Mouse (Mus musculus): ENCODE data around the gene Cdc37. TPM values are rescaled to one million over a fixed set of nuclear protein-coding genes. Genes with fewer than 3 reads are reported as not detected.
"Not testable (repeated sequence)": the region's sequence is repeated elsewhere in the genome, so short reads cannot be mapped to it uniquely, and the experiment has no call there.

The Cdc37 gene
- 12.7 and 17.4 TPM in 2 replicates for polyA plus RNA-seq (2012)

DNA sequence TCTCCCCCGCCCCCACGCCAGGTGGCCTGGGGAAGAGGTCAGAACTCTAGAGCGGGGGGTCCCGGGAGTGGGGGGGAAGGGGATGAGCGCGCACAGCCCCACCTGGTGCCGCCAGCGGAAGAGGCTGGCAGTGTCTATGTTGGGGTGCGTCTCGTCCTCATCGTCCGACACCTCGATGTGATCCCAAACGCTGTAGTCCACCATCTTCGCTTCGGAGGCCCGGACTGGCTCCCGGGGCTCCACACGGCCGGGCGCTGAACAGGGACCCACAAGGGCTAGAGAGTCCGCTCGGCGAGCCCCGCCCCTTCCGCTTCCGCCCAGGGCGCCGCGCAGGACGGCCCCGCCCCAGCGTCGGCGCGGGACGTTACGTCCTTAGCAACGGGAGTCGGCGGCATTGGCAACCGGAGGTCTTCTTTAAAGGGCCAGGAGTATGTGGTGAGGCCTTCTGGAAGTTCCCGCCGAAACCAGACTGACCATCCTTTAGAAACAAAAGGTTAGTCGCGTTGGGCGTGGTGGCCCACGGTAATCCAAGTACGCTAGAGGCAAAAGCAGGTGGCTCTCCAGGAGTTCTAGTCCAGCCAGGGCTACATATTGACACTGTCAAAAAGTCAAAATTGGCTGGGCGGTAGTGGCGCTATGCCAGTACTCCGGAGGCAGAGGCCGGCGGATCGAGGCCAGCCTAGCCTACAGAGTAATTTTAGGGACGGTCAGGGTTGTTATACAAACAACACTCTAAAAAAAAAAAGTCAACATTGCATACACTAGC is at the start of gene Cdc37:
Cdc37 (minus strand) TSS at position 329 of the 766 bp plus-strand sequence.
- Histone ChIP-seq H3K4me1 (ENCODE audit: control insufficient read depth) (peaks cover 53% of the 10 kb centered on the region), H3K4me3 (replicated peaks) (peak within 1 kb of the TSS; percentile 97), H3K27me3 (ENCODE audit: control insufficient read depth) (peaks cover 20% of the 10 kb centered on the region), H3K36me3 (ENCODE audit: control insufficient read depth) (peaks cover 35% of the 10 kb centered on the region), H3K9me3 (ENCODE audit: control insufficient read depth, low read length) (no peaks in the 10 kb centered on the region)
- TF ChIP-seq GATA1 (IDR thresholded peaks at IDR 0.05; ENCODE audit: low read length) (no peak), TAL1 (IDR thresholded peaks at IDR 0.05; ENCODE audit: low read length) (no peak)

- no peaks in the 10 kb centered on the region for H3K9me3 ChIP-seq (ENCODE audit: control insufficient read depth, low read length)
- H3K36me3 ChIP-seq (ENCODE audit: control insufficient read depth), result no peaks in the 10 kb centered on the region
- TF ChIP-seq GATA1 (IDR thresholded peaks at IDR 0.05; ENCODE audit: low read length) (no peak), TAL1 (IDR thresholded peaks at IDR 0.05; ENCODE audit: low read length) (no peak)
- no peak overlapping the region for H3K4me3 ChIP-seq (replicated peaks)
- H3K4me1 ChIP-seq (ENCODE audit: control insufficient read depth), result peaks cover 9% of the 10 kb centered on the region; the same call in 1 of the 2 replicates
- H3K27me3 ChIP-seq (ENCODE audit: control insufficient read depth), result no peaks in the 10 kb centered on the region
Measured at GRCm38 (mm10) chr9:21198960-21199359, 49.2 kb upstream of the Cdc37 start.

DNA sequence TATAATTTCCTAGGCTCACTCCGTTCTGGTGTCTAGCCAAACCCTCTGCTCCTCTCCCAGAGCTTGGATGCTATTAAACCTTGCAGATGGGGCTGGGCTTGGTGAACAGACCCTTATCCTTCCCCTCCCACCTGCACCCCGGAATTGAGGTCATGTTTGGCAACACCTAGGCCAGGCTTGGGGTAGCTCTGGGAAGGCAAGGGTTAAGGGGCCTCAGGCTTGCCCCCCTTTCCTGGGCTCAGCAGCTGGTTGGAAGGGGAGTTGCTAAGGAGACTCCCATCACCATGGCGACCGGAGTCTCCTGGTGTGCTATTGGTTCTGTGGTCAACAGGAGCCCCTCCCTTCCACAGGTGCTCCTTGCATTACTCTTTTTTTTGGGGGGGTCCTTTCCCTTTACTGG is 48.2 kb upstream of the Cdc37 start:
- Histone ChIP-seq H3K4me3 (replicated peaks) (no peak overlapping the region), H3K27me3 (ENCODE audit: control insufficient read depth) (no peaks in the 10 kb centered on the region), H3K36me3 (ENCODE audit: control insufficient read depth) (no peaks in the 10 kb centered on the region), H3K9me3 (ENCODE audit: control insufficient read depth, low read length) (no peaks in the 10 kb centered on the region), H3K4me1 (ENCODE audit: control insufficient read depth) (peaks cover 6% of the 10 kb centered on the region; the same call in 1 of the 2 replicates)
- TF ChIP-seq GATA1 (IDR thresholded peaks at IDR 0.05; ENCODE audit: low read length) (no peak), TAL1 (IDR thresholded peaks at IDR 0.05; ENCODE audit: low read length) (no peak)

GRCm38 (mm10) chr9:21196521-21197433 is 47.0 kb upstream of the Cdc37 start:
- no peaks in the 10 kb centered on the region for H3K9me3 ChIP-seq (ENCODE audit: control insufficient read depth, low read length)
- no peak overlapping the region for H3K4me3 ChIP-seq (replicated peaks)
- peaks cover 4% of the 10 kb centered on the region for H3K36me3 ChIP-seq (ENCODE audit: control insufficient read depth)
- TF ChIP-seq TAL1 (IDR thresholded peaks at IDR 0.05; ENCODE audit: low read length), result no peak
- TF ChIP-seq GATA1 (IDR thresholded peaks at IDR 0.05; ENCODE audit: low read length), result no peak
- no peaks in the 10 kb centered on the region for H3K27me3 ChIP-seq (ENCODE audit: control insufficient read depth)
- H3K4me1 ChIP-seq (ENCODE audit: control insufficient read depth), result peaks cover 6% of the 10 kb centered on the region; the same call in 1 of the 2 replicates

DNA sequence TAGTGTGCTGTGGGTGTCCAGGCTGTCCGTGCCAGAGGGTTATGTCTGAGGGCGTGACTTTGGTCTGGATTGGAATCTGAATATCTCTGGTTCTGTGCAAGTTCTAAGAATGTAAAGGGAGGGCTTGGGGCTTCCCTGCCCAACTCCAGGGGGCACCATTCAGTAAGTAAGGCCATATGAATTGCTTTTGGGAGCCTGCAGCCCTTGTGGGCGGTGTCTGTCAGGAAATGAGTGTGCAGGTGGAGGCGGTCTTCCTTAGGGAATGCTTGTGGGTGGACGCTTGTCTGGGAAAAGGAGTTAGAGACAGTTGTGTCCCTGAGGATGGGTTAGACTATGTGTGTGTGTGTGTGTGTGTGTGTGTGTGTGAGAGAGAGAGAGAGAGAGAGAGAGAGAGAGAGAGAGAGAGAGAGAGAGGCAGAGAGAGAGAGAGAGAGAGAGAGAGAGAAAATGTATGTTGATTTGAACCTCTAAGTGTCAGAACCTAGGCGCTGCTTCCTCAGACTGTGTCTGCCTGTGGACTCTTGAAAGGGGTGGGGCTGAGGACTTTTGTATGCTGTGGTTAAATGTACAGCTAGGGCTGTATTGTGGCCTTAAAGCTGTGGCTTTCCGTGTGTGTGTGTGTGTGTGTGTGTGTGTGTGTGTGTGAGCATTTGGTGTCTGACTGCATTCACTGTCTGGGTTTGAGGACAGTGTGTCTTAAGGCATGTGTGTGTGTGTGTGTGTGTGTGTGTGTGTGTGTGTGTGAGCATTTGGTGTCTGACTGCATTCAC is 46.1 kb upstream of the Cdc37 start:
- H3K4me3 ChIP-seq (replicated peaks); H3K9me3 ChIP-seq (ENCODE audit: control insufficient read depth, low read length); H3K4me1 ChIP-seq (ENCODE audit: control insufficient read depth); H3K36me3 ChIP-seq (ENCODE audit: control insufficient read depth); H3K27me3 ChIP-seq (ENCODE audit: control insufficient read depth): not testable (repeated sequence)

- Histone ChIP-seq H3K4me3 (replicated peaks) (no peak overlapping the region), H3K9me3 (ENCODE audit: control insufficient read depth, low read length) (no peaks in the 10 kb centered on the region), H3K36me3 (ENCODE audit: control insufficient read depth) (peaks cover 4% of the 10 kb centered on the region), H3K4me1 (ENCODE audit: control insufficient read depth) (peaks cover 6% of the 10 kb centered on the region; the same call in 1 of the 2 replicates), H3K27me3 (ENCODE audit: control insufficient read depth) (no peaks in the 10 kb centered on the region)
- TF ChIP-seq GATA1 (IDR thresholded peaks at IDR 0.05; ENCODE audit: low read length) (no peak), TAL1 (IDR thresholded peaks at IDR 0.05; ENCODE audit: low read length) (no peak)
Measured at GRCm38 (mm10) chr9:21194787-21195493, 45.2 kb upstream of the Cdc37 start.

- TF ChIP-seq GATA1 (IDR thresholded peaks at IDR 0.05; ENCODE audit: low read length) (no peak), TAL1 (IDR thresholded peaks at IDR 0.05; ENCODE audit: low read length) (no peak)
- Histone ChIP-seq H3K4me1 (ENCODE audit: control insufficient read depth) (peaks cover 6% of the 10 kb centered on the region; the same call in 1 of the 2 replicates), H3K4me3 (replicated peaks) (no peak overlapping the region), H3K9me3 (ENCODE audit: control insufficient read depth, low read length) (no peaks in the 10 kb centered on the region), H3K36me3 (ENCODE audit: control insufficient read depth) (peaks cover 4% of the 10 kb centered on the region), H3K27me3 (ENCODE audit: control insufficient read depth) (no peaks in the 10 kb centered on the region)
Measured at GRCm38 (mm10) chr9:21193786-21194185, 44.0 kb upstream of the Cdc37 start.

- peaks cover 4% of the 10 kb centered on the region for H3K36me3 ChIP-seq (ENCODE audit: control insufficient read depth)
- no peaks in the 10 kb centered on the region for H3K9me3 ChIP-seq (ENCODE audit: control insufficient read depth, low read length)
- H3K27me3 ChIP-seq (ENCODE audit: control insufficient read depth), result no peaks in the 10 kb centered on the region
- TF ChIP-seq TAL1 (IDR thresholded peaks at IDR 0.05; ENCODE audit: low read length) (no peak), GATA1 (IDR thresholded peaks at IDR 0.05; ENCODE audit: low read length) (no peak)
- no peak overlapping the region for H3K4me3 ChIP-seq (replicated peaks)
- H3K4me1 ChIP-seq (ENCODE audit: control insufficient read depth), result peaks cover 4% of the 10 kb centered on the region
Measured at GRCm38 (mm10) chr9:21190670-21191069, 40.9 kb upstream of the Cdc37 start.
